Mouse (Mus musculus) hindbrain, embryonic 14.5 days (tissue): ENCODE data around the gene Chrd. TPM values are rescaled to one million over a fixed set of nuclear protein-coding genes. Genes with fewer than 3 reads are reported as not detected.

Experiments used
- ATAC-seq: fragments of 200-750 bp; cut with Nextera tagmentation; 2 replicates; pipeline ENCODE4 v1.8.0; 2017; ENCODE audit warnings: moderate number of reproducible peaks, mild to moderate bottlenecking, moderate TSS enrichment, moderate library complexity; ENCODE audit not compliant: low FRiP score
- DNase-seq: peaks from one replicate; pipeline ENCODE4 v3.0.0-alpha.2; 2015; ENCODE audit warnings: low spot score
- H3K27ac ChIP-seq: fragments of 300-500 bp; sonication (generic); 2 replicates; pipeline ENCODE4 v1.5.1; 2014; ENCODE audit warnings: mild to moderate bottlenecking, moderate library complexity
- H3K27me3 ChIP-seq: fragments of 300-500 bp; sonication (generic); 2 replicates; pipeline ENCODE4 v1.6.1; 2014; ENCODE audit warnings: mild to moderate bottlenecking, low read length, mixed read lengths; ENCODE audit not compliant: control insufficient read depth, insufficient read depth
- H3K36me3 ChIP-seq: fragments of 300-500 bp; sonication (generic); replicated peaks from 2 replicates; pipeline ENCODE4 v1.6.1; 2014; ENCODE audit not compliant: control insufficient read depth, insufficient read depth
- H3K4me1 ChIP-seq: fragments of 300-500 bp; sonication (generic); replicated peaks from 2 replicates; pipeline ENCODE4 v1.6.1; 2014; ENCODE audit warnings: antibody characterized with exemption, low read length, mixed read lengths; ENCODE audit not compliant: control insufficient read depth, insufficient read depth
- H3K4me2 ChIP-seq: fragments of 300-500 bp; sonication (generic); replicated peaks from 2 replicates; pipeline ENCODE4 v1.6.1; 2014; ENCODE audit warnings: mild to moderate bottlenecking, moderate library complexity
- H3K4me3 ChIP-seq: fragments of 300-500 bp; sonication (generic); replicated peaks from 2 replicates; pipeline ENCODE4 v1.5.1; 2014; ENCODE audit warnings: mild to moderate bottlenecking, low read length
- H3K9ac ChIP-seq: fragments of 300-500 bp; sonication (generic); 2 replicates; pipeline ENCODE4 v1.6.1; 2014
- H3K9me3 ChIP-seq: fragments of 300-500 bp; sonication (generic); 2 replicates; pipeline ENCODE4 v1.6.1; 2016; ENCODE audit warnings: low read length; ENCODE audit not compliant: control insufficient read depth
- WGBS: fragments of 180-500 bp; shearing (Covaris S2); extraction: QIAGEN DNeasy Blood & Tissue Kit; methylation state at CpG from one replicate; pipeline ENCODE4 v1.1.7; 2014; 5-methylcytosine and 5-hydroxymethylcytosine counted together
- polyA plus RNA-seq: library from polyadenylated mRNA; unstranded; fragments of >200 nt; fragmentation: Nextera tagmentation; extraction: Ambion mirVana; gene quantifications from 2 replicates; pipeline ENCODE4 v1.2.1, GENCODE M21; 2014

Gene Chrd
- polyA plus RNA-seq, 1 experiment from 2014 or later = 7.3 TPM

- peaks cover 25% of the 10 kb centered on the region for H3K36me3 ChIP-seq
- DNase-seq (no peak), ATAC-seq (no peak)
- H3K4me1 ChIP-seq = 0 out of 2 replicates have a peak, but pooled peaks cover 2% of the 10 kb centered on the region
- no peaks in the 10 kb centered on the region for H3K27me3 ChIP-seq
- H3K9me3 ChIP-seq = no peaks in the 10 kb centered on the region
- H3K9ac ChIP-seq = no peak overlapping the region
- 81% methylated on average over 7 of the region's 7 CpGs for WGBS
- H3K27ac ChIP-seq = no peak overlapping the region
- no peak overlapping the region for H3K4me3 ChIP-seq
- H3K4me2 ChIP-seq = no peak overlapping the region
Observed at GRCm38 (mm10) chr16:20725321-20725720, 7.6 kb upstream of the Chrd start.

- Histone ChIP-seq H3K4me2 (no peak overlapping the region), H3K9ac (no peak overlapping the region), H3K4me3 (no peak overlapping the region), H3K4me1 (0 out of 2 replicates have a peak, but pooled peaks cover 2% of the 10 kb centered on the region), H3K27me3 (no peaks in the 10 kb centered on the region), H3K27ac (no peak overlapping the region), H3K9me3 (no peaks in the 10 kb centered on the region), H3K36me3 (peaks cover 21% of the 10 kb centered on the region)
- no peak for DNase-seq
- 81% methylated on average over 4 of the region's 4 CpGs for WGBS
- ATAC-seq = no peak
Observed at GRCm38 (mm10) chr16:20725750-20726149, 7.2 kb upstream of the Chrd start.

GRCm38 (mm10) chr16:20726384-20726783 lies 6.5 kb upstream of the Chrd start:
- H3K9me3 ChIP-seq = no peaks in the 10 kb centered on the region
- WGBS = 67% methylated on average over 1 of the region's 1 CpGs
- H3K27me3 ChIP-seq = no peaks in the 10 kb centered on the region
- no peak overlapping the region for H3K4me2 ChIP-seq
- DNase-seq = no peak
- no peak overlapping the region for H3K27ac ChIP-seq
- ATAC-seq = no peak
- H3K9ac ChIP-seq = no peak overlapping the region
- peaks cover 15% of the 10 kb centered on the region for H3K36me3 ChIP-seq
- 0 out of 2 replicates have a peak, but pooled peaks cover 2% of the 10 kb centered on the region for H3K4me1 ChIP-seq
- H3K4me3 ChIP-seq = no peak overlapping the region

- WGBS = 48% methylated on average over 5 of the region's 5 CpGs
- Histone ChIP-seq H3K4me3 (no peak overlapping the region), H3K9ac (no peak overlapping the region), H3K4me1 (peaks cover 16% of the 10 kb centered on the region), H3K36me3 (no peaks in the 10 kb centered on the region), H3K27me3 (peaks cover 9% of the 10 kb centered on the region), H3K9me3 (no peaks in the 10 kb centered on the region), H3K4me2 (no peak overlapping the region), H3K27ac (no peak overlapping the region)
- ATAC-seq (no peak), DNase-seq (no peak)
Observed at GRCm38 (mm10) chr16:20730293-20730711, 2.6 kb upstream of the Chrd start.

DNA sequence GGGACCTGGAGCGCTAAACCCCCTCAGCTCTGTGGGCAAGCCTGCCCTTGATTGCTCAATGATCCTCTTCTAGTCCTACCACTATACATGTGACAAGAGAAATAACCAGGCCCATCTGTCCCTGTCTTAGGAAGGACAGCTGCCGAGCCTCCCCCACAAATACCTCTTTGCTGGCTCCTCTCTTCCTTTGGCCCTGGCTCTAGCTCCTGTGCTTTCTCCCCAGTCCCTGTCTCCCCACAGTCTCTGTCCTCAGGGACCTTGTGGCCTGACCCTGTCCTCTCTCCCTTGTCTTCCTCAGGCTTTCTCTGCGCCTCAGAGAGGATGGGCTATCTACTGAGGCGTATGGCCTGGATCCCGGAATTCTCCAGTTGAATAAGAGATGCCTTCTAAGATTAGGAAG lies 1.2 kb upstream of the Chrd start:
- Histone ChIP-seq H3K27ac (no peak overlapping the region), H3K27me3 (peaks cover 10% of the 10 kb centered on the region), H3K4me2 (0 out of 2 replicates have a peak overlapping the region, but pooled peaks have one; percentile 87), H3K9ac (no peak overlapping the region), H3K36me3 (0 out of 2 replicates have a peak, but pooled peaks cover 7% of the 10 kb centered on the region), H3K9me3 (no peaks in the 10 kb centered on the region), H3K4me1 (peaks cover 16% of the 10 kb centered on the region), H3K4me3 (no peak overlapping the region)
- DNase-seq (no peak), ATAC-seq (no peak; the same call in 1 of the 2 replicates)
- 60% methylated on average over 5 of the region's 5 CpGs for WGBS

GRCm38 (mm10) chr16:20732251-20732924 lies 539 bp upstream of the Chrd start:
- peak; percentile 46 for DNase-seq
- Histone ChIP-seq H3K9ac (peak overlapping the region; percentile 89), H3K27ac (peak overlapping the region; percentile 83), H3K27me3 (peaks cover 10% of the 10 kb centered on the region), H3K4me1 (peaks cover 16% of the 10 kb centered on the region), H3K4me3 (peak overlapping the region; percentile 81), H3K4me2 (peak overlapping the region; percentile 87), H3K36me3 (0 out of 2 replicates have a peak, but pooled peaks cover 13% of the 10 kb centered on the region), H3K9me3 (no peaks in the 10 kb centered on the region)
- 0% methylated on average over 26 of the region's 30 CpGs for WGBS
- peak; percentile 63 for ATAC-seq

DNA sequence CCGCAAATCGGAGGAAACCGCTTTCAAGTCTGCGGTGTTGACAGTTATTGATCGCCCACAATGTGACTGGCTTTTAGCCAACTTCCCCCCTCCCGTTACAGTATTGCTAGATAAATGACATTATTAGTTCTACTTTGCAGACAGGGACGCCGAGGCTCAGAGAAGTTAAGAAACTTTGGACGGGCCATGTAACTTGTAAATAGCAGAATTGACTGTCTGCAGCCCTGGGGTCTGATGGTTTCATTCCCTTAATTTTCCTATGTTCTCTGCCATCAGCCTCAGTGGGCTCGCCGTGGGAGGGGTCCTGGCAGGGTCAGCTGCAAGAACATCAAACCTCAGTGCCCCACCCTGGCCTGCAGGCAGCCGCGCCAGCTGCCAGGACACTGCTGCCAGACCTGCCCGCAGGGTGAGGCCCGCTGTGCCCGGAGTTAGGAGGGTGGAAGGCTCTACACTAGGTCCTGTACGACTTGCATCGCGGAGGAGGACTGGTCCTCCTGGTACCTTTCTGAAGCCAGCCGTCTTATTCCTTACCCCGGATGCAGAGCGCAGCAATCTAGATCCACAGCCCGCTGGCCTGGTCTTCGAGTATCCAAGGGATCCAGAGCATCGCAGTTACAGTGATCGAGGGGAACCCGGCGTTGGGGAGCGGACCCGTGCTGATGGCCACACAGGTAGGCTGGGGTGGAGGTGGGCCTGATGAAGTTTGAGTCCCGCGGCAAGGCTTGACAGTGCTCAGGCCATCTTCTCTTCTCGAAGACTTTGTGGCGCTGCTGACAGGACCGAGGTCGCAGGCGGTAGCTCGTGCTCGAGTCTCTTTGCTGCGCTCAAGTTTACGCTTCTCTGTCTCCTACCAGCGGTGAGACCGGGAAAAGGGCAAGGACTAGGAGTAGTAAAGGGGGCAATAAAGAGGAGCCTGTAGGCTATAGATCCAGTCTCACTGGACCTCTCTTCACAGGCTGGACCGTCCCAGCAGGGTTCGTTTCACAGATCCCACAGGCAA lies 1.1 kb downstream of the Chrd start, which contains the start of gene Thpo:
Gene Thpo, minus strand, starts transcription at position 781 of the 1,000 bp plus-strand sequence.
- Histone ChIP-seq H3K27me3 (peaks cover 10% of the 10 kb centered on the region), H3K4me2 (peak within 1 kb of the TSS; percentile 87), H3K36me3 (0 out of 2 replicates have a peak, but pooled peaks cover 13% of the 10 kb centered on the region), H3K9ac (peak within 1 kb of the TSS; percentile 89), H3K27ac (peak within 1 kb of the TSS; percentile 83), H3K4me1 (peaks cover 16% of the 10 kb centered on the region), H3K4me3 (peak within 1 kb of the TSS; percentile 81), H3K9me3 (no peaks in the 10 kb centered on the region)
- DNase-seq (peak; percentile 59), ATAC-seq (no peak)
- 3% methylated on average over 45 of the region's 45 CpGs for WGBS

GRCm38 (mm10) chr16:20735651-20736050 lies 2.7 kb downstream of the Chrd start:
- no peak for ATAC-seq
- 0 out of 2 replicates have a peak, but pooled peaks cover 13% of the 10 kb centered on the region for H3K36me3 ChIP-seq
- no peak overlapping the region for H3K4me3 ChIP-seq
- 83% methylated on average over 5 of the region's 5 CpGs for WGBS
- peaks cover 16% of the 10 kb centered on the region for H3K4me1 ChIP-seq
- no peak overlapping the region for H3K4me2 ChIP-seq
- H3K9ac ChIP-seq = no peak overlapping the region
- H3K27me3 ChIP-seq = peaks cover 10% of the 10 kb centered on the region
- H3K9me3 ChIP-seq = no peaks in the 10 kb centered on the region
- no peak overlapping the region for H3K27ac ChIP-seq
- no peak for DNase-seq

DNA sequence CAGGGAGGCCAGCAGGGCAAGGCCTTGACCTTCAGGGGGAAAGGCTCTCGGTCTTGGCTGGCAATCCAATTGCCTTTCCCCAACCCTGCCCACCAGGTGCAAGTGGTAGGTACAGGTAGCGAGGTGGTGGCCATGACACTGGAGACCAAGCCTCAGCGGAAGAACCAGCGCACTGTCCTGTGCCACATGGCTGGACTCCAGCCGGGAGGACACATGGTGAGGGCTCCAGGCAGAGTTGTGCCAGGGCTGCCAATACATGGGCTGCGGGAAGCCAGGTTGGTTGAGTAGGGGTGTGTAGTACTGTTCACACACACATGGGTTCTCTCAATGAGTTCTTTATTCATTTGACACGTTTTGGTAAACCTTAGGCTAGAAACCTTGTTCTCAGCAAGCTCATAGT lies 3.2 kb downstream of the Chrd start:
- H3K4me2 ChIP-seq = no peak overlapping the region
- peaks cover 10% of the 10 kb centered on the region for H3K27me3 ChIP-seq
- H3K4me1 ChIP-seq = peaks cover 16% of the 10 kb centered on the region
- no peak for DNase-seq
- H3K9ac ChIP-seq = no peak overlapping the region
- 0 out of 2 replicates have a peak, but pooled peaks cover 17% of the 10 kb centered on the region for H3K36me3 ChIP-seq
- 92% methylated on average over 7 of the region's 7 CpGs for WGBS
- no peak overlapping the region for H3K27ac ChIP-seq
- H3K4me3 ChIP-seq = no peak overlapping the region
- no peak for ATAC-seq
- H3K9me3 ChIP-seq = no peaks in the 10 kb centered on the region
